Mouse (Mus musculus) urinary bladder, adult 2 months (tissue): ENCODE measurements around the gene Cpa4. TPM values are rescaled to one million over a fixed set of nuclear protein-coding genes. Genes with fewer than 3 reads are reported as not detected.

Experiments used
- DNase-seq: peaks from one replicate; pipeline ENCODE4 v3.0.0; 2022; ENCODE audit warnings: low spot score
- polyA plus RNA-seq: library from polyadenylated mRNA; depleted of rRNA; stranded (reverse); fragments of >200 nt; gene quantifications from 2 replicates; pipeline ENCODE4 v1.2.3, GENCODE M21; 2012; rRNA removed

Cpa4 gene
- polyA plus RNA-seq, 1 experiment = not detected

DNA sequence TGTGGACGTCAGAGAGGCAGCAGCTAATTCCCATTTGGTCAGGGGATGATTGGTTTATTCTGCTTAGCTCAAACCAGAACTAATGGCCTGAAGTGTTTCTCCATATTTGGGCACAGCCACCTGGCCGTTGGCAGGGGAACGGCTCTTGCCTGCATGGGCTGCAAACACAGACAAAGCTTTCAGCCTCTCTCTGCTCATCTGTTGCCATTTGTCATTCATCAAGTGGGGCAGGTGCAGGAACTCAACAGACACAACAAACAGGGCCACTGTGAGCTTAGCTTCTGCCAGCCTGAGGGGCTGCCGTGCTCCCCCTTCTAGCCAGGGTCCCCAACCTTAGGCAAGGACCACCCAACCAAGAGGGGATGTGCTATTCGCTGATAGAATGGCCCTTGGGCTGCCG, 60.0 kb downstream of the Cpa4 start:
- no peak for DNase-seq

DNA sequence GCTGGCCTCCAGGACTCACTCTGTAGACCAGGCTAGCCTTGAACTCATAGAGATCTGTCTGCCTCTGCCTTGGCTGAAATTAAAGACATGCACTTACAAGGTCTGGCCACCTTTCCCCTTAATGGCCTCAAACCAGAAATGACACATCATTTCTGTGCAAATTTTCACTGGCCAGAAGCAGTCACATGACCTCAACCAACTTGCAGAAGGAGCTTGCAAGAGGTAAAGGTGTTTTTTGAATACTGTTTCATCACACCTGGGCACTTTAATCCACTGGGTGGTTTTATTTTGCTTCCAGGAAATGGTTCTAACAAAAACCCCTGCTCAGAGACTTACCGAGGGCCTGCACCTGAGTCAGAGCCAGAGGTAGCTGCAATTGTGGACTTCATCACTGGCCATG, 61.8 kb downstream of the Cpa4 start:
- no peak for DNase-seq

DNA sequence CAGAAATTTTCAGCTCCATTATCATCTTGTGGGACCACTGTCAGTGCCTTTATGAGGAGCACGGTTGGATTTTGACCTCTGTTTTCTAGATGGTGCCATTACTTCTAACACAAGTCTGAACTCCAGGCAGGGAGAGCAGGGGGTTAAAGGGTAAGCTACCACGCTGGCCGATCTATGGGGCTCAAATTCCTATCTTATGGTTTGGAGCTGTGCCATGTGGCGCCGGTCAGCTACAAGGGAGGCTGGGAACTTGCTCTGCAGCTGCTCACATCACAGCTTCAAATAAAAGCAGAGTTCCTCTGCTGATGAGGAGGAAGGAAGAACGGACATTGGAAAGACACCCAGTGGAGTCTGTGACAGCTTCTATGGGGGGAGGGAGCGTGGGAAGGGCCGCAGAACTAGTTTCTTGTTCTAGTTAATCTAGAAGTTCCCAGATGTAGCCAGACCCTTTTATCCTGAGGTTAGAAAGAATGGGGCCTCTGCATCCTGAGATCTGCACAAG, 67.2 kb downstream of the Cpa4 start:
- DNase-seq = no peak

DNA sequence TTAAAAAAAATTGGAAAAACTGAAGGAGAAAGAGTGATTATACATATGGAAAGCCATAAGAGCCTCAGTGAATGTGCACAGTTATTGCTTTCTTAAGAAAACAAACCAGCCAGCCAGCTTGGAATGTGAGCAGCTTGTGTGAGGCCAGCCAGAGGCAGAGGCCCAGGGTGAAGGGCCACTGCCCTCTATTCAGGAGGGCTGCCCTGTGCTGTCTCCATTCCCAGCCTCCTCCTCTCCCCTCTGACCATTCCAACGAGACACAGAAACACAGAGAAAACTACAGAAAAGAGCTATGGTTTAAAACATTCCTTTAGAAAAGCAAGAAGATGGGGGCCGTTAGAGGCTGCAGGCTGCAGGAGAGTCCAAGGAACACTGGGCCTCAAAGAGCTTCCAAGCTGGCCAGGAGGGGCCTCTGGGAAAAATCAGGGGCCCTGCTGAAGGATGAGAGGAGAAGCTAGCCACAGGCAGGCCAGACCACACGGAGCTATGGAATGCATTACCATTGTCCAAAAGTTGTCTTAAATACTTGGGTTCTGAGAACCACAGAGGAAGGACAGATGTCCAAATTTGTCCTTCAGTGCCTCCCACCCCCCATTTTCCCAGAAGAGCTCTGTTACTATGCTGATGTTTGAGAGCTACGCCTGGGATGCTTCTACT, 68.1 kb downstream of the Cpa4 start:
- no peak for DNase-seq

DNA sequence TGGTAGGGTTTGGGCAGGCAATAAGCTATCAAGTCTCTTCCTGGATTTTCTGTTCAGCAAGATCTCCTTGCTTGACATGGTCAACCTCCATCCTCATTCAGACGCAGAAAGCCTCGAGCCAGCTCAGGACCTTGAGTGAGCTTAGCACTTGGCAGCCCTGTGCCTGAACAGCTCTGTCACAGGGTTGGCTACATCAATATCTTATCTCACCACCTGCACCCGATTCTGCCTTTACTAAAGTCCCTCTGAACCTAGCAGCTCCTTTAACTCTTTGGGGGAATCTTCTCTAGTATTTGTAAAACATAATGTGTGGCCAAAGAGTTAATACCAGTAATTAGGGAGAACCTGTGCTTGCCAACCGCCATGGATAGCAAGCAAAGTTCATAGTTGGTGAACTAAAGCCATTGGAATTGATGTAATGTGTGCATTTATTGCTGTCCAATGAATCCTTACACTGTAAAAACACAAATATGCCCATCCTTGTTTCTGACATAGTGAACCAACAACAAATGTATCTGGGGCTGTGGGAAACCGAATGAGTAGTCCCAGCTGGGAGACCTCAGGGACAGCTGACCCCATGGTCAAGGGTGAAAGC, 70.6 kb downstream of the Cpa4 start, which contains the start of gene Cpa1:
TSS of gene Cpa1 (plus strand) at position 545 of the 595 bp plus-strand sequence.
- DNase-seq = no peak

Other genes with a start within 250 kb of the Cpa4 start
- 13.9 and 14.7 TPM in 2 replicates for gene Zc3hc1, start 177.3 kb upstream of the Cpa4 start, polyA plus RNA-seq
- 22.8 and 23.3 TPM in 2 replicates for gene Klhdc10, start 166.5 kb upstream of the Cpa4 start, polyA plus RNA-seq
- gene Tmem209, start 58.6 kb upstream of the Cpa4 start, polyA plus RNA-seq = 23.8 and 26.2 TPM in 2 replicates
- gene Ssmem1, start 58.5 kb upstream of the Cpa4 start, polyA plus RNA-seq = 0.04 and 0.07 TPM in 2 replicates
- gene Cpa2, start 26.8 kb upstream of the Cpa4 start, polyA plus RNA-seq = 0.16 and 0.18 TPM in 2 replicates
- 0.03 TPM in 1 of 2 replicates, not detected in the other for gene Cpa5, start 42.6 kb downstream of the Cpa4 start, polyA plus RNA-seq
- 0.15 and 0.47 TPM in 2 replicates for gene Cpa1, start 70.8 kb downstream of the Cpa4 start, polyA plus RNA-seq
- gene Cep41, start 125.4 kb downstream of the Cpa4 start, polyA plus RNA-seq = 5.7 and 7.1 TPM in 2 replicates
- gene Mest, start 155.2 kb downstream of the Cpa4 start, polyA plus RNA-seq = 4.7 and 5.1 TPM in 2 replicates